Mouse (Mus musculus): ENCODE measurements around the gene Il1rap. TPM values are rescaled to one million over a fixed set of nuclear protein-coding genes. Genes with fewer than 3 reads are reported as not detected.

Gene Il1rap
- polyA plus RNA-seq, 1 experiment: 20.3 TPM

GRCm38 (mm10) chr16:26626065-26626464 is 44.6 kb downstream of the Il1rap start:
- no peak for DNase-seq
- 79% methylated on average over 3 of the region's 3 CpGs for WGBS
- TF ChIP-seq CTCF (IDR thresholded peaks at IDR 0.05; ENCODE audit: borderline replicate concordance, insufficient read depth, low read depth, low read length) (no peak), POLR2A (IDR thresholded peaks at IDR 0.05; ENCODE audit: borderline replicate concordance, insufficient read depth, low read length) (no peak)
- Histone ChIP-seq H3K4me3 (replicated peaks; ENCODE audit: insufficient read depth, low read depth, low read length) (no peak overlapping the region), H3K4me1 (ENCODE audit: control insufficient read depth, insufficient read depth, low read length) (no peaks in the 10 kb centered on the region), H3K27ac (ENCODE audit: insufficient read depth, low read length) (no peak overlapping the region), H3K27me3 (ENCODE audit: control insufficient read depth, insufficient read depth, low read length) (no peaks in the 10 kb centered on the region)

GRCm38 (mm10) chr16:26634800-26635199 is 53.3 kb downstream of the Il1rap start:
- Histone ChIP-seq H3K4me1 (ENCODE audit: control insufficient read depth, insufficient read depth, low read length) (no peaks in the 10 kb centered on the region), H3K4me3 (replicated peaks; ENCODE audit: insufficient read depth, low read depth, low read length) (no peak overlapping the region), H3K27me3 (ENCODE audit: control insufficient read depth, insufficient read depth, low read length) (no peaks in the 10 kb centered on the region), H3K27ac (ENCODE audit: insufficient read depth, low read length) (no peak overlapping the region)
- no peak for DNase-seq
- TF ChIP-seq POLR2A (IDR thresholded peaks at IDR 0.05; ENCODE audit: borderline replicate concordance, insufficient read depth, low read length): no peak
- no peak for TF ChIP-seq CTCF (IDR thresholded peaks at IDR 0.05; ENCODE audit: borderline replicate concordance, insufficient read depth, low read depth, low read length)
- WGBS: 56% methylated on average over 2 of the region's 2 CpGs

- H3K4me1 ChIP-seq (ENCODE audit: control insufficient read depth, insufficient read depth, low read length): no peaks in the 10 kb centered on the region
- 77% methylated on average over 6 of the region's 6 CpGs for WGBS
- H3K27ac ChIP-seq (ENCODE audit: insufficient read depth, low read length): no peak overlapping the region
- no peak for DNase-seq
- no peaks in the 10 kb centered on the region for H3K27me3 ChIP-seq (ENCODE audit: control insufficient read depth, insufficient read depth, low read length)
- H3K4me3 ChIP-seq (replicated peaks; ENCODE audit: insufficient read depth, low read depth, low read length): no peak overlapping the region
- TF ChIP-seq POLR2A (IDR thresholded peaks at IDR 0.05; ENCODE audit: borderline replicate concordance, insufficient read depth, low read length) (no peak), CTCF (IDR thresholded peaks at IDR 0.05; ENCODE audit: borderline replicate concordance, insufficient read depth, low read depth, low read length) (no peak)
Observed at GRCm38 (mm10) chr16:26643077-26643476, 61.6 kb downstream of the Il1rap start.

GRCm38 (mm10) chr16:26646066-26646465 is 64.6 kb downstream of the Il1rap start:
- 80% methylated on average over 2 of the region's 2 CpGs for WGBS
- Histone ChIP-seq H3K27me3 (ENCODE audit: control insufficient read depth, insufficient read depth, low read length) (no peaks in the 10 kb centered on the region), H3K4me1 (ENCODE audit: control insufficient read depth, insufficient read depth, low read length) (no peaks in the 10 kb centered on the region), H3K27ac (ENCODE audit: insufficient read depth, low read length) (no peak overlapping the region), H3K4me3 (replicated peaks; ENCODE audit: insufficient read depth, low read depth, low read length) (no peak overlapping the region)
- DNase-seq: no peak
- TF ChIP-seq CTCF (IDR thresholded peaks at IDR 0.05; ENCODE audit: borderline replicate concordance, insufficient read depth, low read depth, low read length) (no peak), POLR2A (IDR thresholded peaks at IDR 0.05; ENCODE audit: borderline replicate concordance, insufficient read depth, low read length) (no peak)

GRCm38 (mm10) chr16:26647036-26647435 is 65.5 kb downstream of the Il1rap start:
- H3K4me1 ChIP-seq (ENCODE audit: control insufficient read depth, insufficient read depth, low read length): no peaks in the 10 kb centered on the region
- no peaks in the 10 kb centered on the region for H3K27me3 ChIP-seq (ENCODE audit: control insufficient read depth, insufficient read depth, low read length)
- no peak overlapping the region for H3K27ac ChIP-seq (ENCODE audit: insufficient read depth, low read length)
- DNase-seq: no peak
- no peak overlapping the region for H3K4me3 ChIP-seq (replicated peaks; ENCODE audit: insufficient read depth, low read depth, low read length)
- TF ChIP-seq CTCF (IDR thresholded peaks at IDR 0.05; ENCODE audit: borderline replicate concordance, insufficient read depth, low read depth, low read length) (no peak), POLR2A (IDR thresholded peaks at IDR 0.05; ENCODE audit: borderline replicate concordance, insufficient read depth, low read length) (no peak)
- 88% methylated on average over 1 of the region's 1 CpGs for WGBS

GRCm38 (mm10) chr16:26662722-26663436 is 81.4 kb downstream of the Il1rap start:
- TF ChIP-seq POLR2A (IDR thresholded peaks at IDR 0.05; ENCODE audit: borderline replicate concordance, insufficient read depth, low read length): no peak
- no peak for TF ChIP-seq CTCF (IDR thresholded peaks at IDR 0.05; ENCODE audit: borderline replicate concordance, insufficient read depth, low read depth, low read length)
- no peak overlapping the region for H3K4me3 ChIP-seq (replicated peaks; ENCODE audit: insufficient read depth, low read depth, low read length)
- no peaks in the 10 kb centered on the region for H3K27me3 ChIP-seq (ENCODE audit: control insufficient read depth, insufficient read depth, low read length)
- H3K27ac ChIP-seq (ENCODE audit: insufficient read depth, low read length): no peak overlapping the region
- 34% methylated on average over 7 of the region's 7 CpGs for WGBS
- peak in 1 of 2 experiments; percentile 1 for DNase-seq
- H3K4me1 ChIP-seq (ENCODE audit: control insufficient read depth, insufficient read depth, low read length): no peaks in the 10 kb centered on the region

GRCm38 (mm10) chr16:26666401-26666800 is 84.9 kb downstream of the Il1rap start:
- DNase-seq: no peak
- H3K27ac ChIP-seq (ENCODE audit: insufficient read depth, low read length): no peak overlapping the region
- 82% methylated on average over 2 of the region's 2 CpGs for WGBS

GRCm38 (mm10) chr16:26669081-26669480 is 87.6 kb downstream of the Il1rap start:
- no peak overlapping the region for H3K4me3 ChIP-seq (replicated peaks; ENCODE audit: insufficient read depth, low read depth, low read length)
- H3K27me3 ChIP-seq (ENCODE audit: control insufficient read depth, insufficient read depth, low read length): no peaks in the 10 kb centered on the region
- no peaks in the 10 kb centered on the region for H3K4me1 ChIP-seq (ENCODE audit: control insufficient read depth, insufficient read depth, low read length)
- no peak for TF ChIP-seq POLR2A (IDR thresholded peaks at IDR 0.05; ENCODE audit: borderline replicate concordance, insufficient read depth, low read length)
- TF ChIP-seq CTCF (IDR thresholded peaks at IDR 0.05; ENCODE audit: borderline replicate concordance, insufficient read depth, low read depth, low read length): no peak
- H3K27ac ChIP-seq (ENCODE audit: insufficient read depth, low read length): no peak overlapping the region
- DNase-seq: no peak
- 76% methylated on average over 2 of the region's 2 CpGs for WGBS

More at GRCm38 (mm10) chr16:26666401-26666800, 84.9 kb downstream of the Il1rap start:
- TF ChIP-seq CTCF (IDR thresholded peaks at IDR 0.05; ENCODE audit: borderline replicate concordance, insufficient read depth, low read depth, low read length) (no peak), POLR2A (IDR thresholded peaks at IDR 0.05; ENCODE audit: borderline replicate concordance, insufficient read depth, low read length) (no peak)
- H3K27me3 ChIP-seq (ENCODE audit: control insufficient read depth, insufficient read depth, low read length): no peaks in the 10 kb centered on the region
- no peaks in the 10 kb centered on the region for H3K4me1 ChIP-seq (ENCODE audit: control insufficient read depth, insufficient read depth, low read length)
- no peak overlapping the region for H3K4me3 ChIP-seq (replicated peaks; ENCODE audit: insufficient read depth, low read depth, low read length)
